Mouse (Mus musculus): ENCODE results near the gene Troap.
"Not testable (repeated sequence)": the region's sequence is repeated elsewhere in the genome, so short reads cannot be mapped to it uniquely, and the experiment has no call there.

The Troap gene

GRCm38 (mm10) chr15:99039996-99040919 lies 34.1 kb upstream of the Troap start:
- in situ Hi-C loops (cut with MboI, MseI) = no loop called here

DNA sequence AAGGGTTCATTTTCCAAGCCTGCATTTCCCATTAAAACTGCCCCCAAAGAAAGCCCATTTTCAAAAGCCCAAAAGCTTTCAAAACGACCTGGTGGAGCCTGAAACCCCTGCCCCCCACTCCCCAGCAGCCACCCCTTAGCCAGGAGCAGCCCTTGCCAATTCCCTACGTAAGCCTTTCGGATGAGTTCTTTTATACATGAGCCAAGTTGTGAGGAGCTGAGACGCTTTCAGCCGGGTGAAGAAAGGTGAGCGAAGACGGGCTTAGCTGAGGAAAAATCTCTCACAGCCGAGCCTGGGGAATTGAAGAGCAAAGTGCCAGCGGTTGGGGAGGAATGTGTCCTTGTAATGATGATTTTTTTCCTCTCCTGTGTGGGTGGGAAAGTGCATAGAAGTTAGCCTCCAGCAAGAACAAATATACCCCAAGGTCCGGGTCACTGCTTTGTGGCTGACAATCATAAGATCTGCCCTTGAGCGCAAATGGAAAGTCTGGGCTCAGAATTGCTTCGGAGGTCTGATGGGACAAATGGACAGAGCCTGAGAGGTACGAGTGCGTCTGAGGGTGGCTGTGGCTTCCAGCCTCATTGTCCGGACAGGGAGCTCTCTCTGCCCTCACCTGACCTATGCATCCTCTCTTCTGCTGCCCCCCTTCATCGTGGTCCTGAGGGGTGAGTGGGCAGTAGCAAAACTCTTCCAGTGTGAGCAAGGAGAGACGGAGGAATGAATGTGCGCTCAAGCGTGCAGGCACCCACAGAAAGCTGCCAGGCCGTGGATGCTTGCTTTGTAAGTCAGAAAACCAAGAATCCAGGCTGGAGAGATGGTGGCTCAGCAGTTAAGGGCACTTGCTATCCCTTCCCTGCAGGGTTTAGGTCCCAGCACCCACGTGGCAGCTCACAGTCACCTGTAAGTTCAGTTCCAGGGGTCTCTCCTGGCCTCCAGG lies 33.2 kb upstream of the Troap start:
- in situ Hi-C loops (cut with MboI, MseI) = no loop called here

- in situ Hi-C loops (cut with MboI, MseI) = no loop called here
These were observed 32.0 kb upstream of the Troap start for GRCm38 (mm10) chr15:99042334-99042733.

GRCm38 (mm10) chr15:99044854-99045253 lies 29.5 kb upstream of the Troap start:
- in situ Hi-C loops (cut with MboI, MseI) = no loop called here

GRCm38 (mm10) chr15:99045734-99046133 lies 28.6 kb upstream of the Troap start:
- in situ Hi-C loops (cut with MboI, MseI) = not testable (repeated sequence)

DNA sequence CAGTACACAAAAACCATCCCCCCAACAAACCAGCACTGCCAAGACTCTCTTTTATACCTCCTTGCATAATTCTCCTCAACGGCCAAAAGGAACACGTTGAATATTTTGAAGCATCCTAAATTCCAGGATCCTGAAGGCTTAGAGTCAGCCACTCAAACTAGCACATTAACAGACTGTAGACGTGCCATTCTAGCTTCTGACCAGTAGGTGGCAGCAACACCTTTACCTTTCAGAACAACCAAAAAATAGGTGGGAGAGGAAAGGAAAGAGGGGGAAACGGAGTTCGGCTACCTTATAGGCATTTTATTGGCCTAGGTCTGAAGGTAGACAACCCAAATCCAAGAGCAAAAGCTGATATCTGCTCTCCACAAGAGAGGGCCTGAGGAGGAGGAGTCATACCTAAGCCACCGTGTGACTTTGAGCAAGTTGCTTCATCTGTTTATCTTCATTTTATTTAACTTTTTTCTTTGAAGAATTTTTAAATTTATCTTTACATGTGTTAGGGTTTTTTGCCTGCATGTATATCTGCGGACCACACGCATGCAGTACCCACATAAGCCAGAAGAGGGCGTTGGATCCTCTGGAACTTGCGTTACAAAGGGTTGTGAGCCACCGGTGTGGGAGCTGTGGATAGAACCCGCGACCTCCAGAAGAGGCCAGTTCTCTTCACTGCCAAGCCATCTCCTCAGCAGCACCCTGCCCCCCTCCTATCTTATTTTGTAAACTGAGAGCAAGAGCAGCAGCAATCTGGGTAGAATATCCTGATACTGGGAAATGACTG lies 24.7 kb upstream of the Troap start:
- in situ Hi-C loops (cut with MboI, MseI) = no loop called here

- in situ Hi-C loops (cut with MboI, MseI) = no loop called here
These were observed 21.0 kb upstream of the Troap start for GRCm38 (mm10) chr15:99053373-99053772.

- in situ Hi-C loops (cut with MboI, MseI) = no loop called here
These were observed 19.3 kb upstream of the Troap start, which contains the start of gene Prph for GRCm38 (mm10) chr15:99055040-99055439. Prph (plus strand) TSS chr15:99055174.

GRCm38 (mm10) chr15:99055511-99055961 lies 18.8 kb upstream of the Troap start:
- in situ Hi-C loops (cut with MboI, MseI) = no loop called here

DNA sequence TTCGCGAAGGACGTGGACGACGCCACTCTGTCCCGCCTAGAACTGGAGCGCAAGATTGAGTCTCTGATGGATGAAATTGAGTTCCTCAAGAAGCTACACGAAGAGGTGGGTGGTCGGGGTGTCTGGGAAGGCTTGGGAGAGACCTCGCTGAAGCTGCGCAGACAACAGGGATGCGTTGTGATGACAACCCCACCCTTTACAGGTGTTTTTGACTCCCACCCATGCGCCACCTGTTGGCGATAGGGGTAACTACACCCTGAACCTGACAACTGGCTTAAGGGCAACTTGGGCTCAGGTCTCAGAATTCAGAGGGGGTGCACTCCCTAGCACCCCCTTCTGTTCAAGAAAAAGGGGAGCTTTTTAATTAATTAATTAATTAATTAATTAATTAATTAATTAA lies 18.0 kb upstream of the Troap start:
- in situ Hi-C loops (cut with MboI, MseI) = no loop called here

- in situ Hi-C loops (cut with MboI, MseI) = no loop called here
These were observed 8.7 kb upstream of the Troap start for GRCm38 (mm10) chr15:99065557-99066165.

DNA sequence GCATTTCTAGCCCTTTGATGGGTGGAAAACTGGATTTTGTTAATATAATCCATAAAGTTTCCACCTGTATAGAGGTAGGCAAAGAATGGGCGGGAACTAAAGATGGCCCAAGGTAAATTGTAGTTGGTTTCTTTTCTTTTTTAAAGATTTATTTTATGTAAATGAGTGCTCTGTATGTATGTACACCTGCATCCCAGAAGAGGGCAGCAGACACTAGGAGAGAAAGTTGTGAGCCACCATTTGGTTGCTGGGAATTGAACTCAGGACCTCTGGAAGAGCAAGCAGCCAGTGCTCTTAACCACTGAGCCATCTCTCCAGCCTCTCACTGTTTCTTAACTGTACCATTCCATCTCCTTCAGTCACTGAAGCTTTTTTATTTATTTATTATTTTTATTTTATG lies 2.4 kb upstream of the Troap start:
- in situ Hi-C loops (cut with MboI, MseI) = no loop called here

GRCm38 (mm10) chr15:99074600-99075333 lies 392 bp downstream of the Troap start:
- in situ Hi-C loops (cut with MboI, MseI) = no loop called here

GRCm38 (mm10) chr15:99076011-99076410 lies 1.6 kb downstream of the Troap start:
- in situ Hi-C loops (cut with MboI, MseI) = not testable (repeated sequence)

DNA sequence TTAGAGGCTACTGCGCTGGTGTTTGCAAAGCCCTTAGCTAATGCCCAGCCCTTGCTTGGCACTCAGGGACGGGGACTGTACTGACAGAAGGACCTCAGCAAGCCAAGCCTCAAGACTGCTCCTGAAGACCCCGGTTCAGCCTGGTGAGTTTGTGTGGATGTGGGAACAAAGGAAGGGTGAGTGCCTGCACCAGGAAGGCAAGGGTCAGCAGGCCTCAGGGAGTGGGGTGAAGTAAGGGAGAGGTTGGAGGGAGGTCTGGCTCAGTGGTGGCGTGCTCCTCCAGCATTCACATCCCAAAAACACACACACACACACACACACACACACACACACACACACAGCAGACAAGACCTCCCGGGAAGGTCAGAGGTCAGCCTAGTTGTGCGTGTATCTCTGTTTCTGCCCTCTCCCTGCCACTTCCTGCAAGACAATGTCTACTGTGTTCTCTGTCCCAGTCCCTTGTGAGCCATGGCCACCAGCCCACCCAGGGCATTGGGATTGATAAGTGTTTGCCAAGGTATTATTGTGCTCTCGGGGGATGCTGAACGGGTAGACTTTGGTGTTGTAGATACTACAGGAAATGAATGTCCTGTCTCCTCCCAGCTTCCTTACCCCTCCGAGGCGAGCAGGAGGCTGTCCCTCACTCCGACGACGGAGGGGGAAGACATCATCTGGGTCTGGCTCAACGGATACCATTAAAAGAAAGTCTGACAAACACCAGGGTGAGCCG lies 4.0 kb downstream of the Troap start:
- in situ Hi-C loops (cut with MboI, MseI) = no loop called here

DNA sequence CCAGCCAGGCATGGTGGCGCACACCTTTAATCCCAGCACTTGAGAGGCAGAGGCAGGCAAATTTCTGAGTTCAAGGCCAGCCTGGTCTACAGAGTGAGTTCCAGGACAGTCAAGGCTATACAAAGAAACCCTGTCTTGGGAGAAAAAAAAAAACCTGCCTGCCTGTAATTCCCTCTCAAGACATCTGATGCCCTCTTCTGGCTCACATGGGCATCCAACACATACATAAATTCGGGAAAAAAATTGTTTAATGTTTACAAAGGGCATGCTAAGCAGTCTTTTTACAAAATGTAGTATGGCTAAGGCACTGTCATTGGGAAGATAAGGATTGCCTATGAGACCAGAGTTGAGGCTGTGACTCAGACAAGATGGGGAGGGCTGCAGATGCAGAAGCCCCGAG lies 5.4 kb downstream of the Troap start:
- in situ Hi-C loops (cut with MboI, MseI) = no loop called here

- in situ Hi-C loops (cut with MboI, MseI) = no loop called here
These were observed 7.9 kb downstream of the Troap start for GRCm38 (mm10) chr15:99082322-99082721.

DNA sequence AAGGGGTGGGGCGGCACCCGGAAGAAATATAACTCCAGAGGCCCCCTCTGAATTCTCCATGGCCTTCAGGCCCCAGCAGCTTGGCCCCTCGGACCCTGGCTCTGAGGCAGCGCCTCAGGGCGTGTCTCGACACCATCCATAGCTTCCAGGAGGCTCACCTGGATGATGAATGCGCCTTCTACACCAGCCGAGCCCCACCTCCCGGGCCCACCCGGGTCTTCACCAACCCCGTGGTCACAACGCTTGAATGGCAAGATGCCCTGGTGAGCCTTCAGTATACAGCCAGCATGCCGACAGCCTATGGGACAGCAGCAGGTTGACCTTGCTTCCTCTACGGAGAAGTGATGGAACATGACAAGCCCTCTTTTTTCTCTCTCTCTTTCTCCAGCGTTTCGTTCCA lies 8.5 kb downstream of the Troap start:
- in situ Hi-C loops (cut with MboI, MseI) = no loop called here

DNA sequence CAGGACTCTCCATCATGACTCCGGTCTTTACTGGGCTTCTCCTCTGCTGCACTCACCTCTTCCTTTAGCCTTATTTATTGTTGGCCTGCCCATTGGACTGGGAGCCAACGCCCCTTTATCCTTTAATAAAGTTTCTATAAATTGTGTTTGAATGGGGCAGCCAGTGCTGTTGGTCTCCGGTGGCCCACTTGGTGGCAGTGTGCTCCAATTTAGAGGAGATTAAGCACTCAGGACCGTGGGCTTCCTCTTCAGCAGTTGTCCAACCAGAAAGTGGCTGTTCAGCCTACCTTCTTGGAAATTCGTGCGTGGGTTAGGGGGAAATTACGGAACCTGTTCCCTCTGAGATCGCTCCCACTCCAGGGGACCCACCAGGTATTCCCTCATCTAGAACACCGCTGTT lies 8.9 kb downstream of the Troap start:
- in situ Hi-C loops (cut with MboI, MseI) = no loop called here

Data from T-helper 2 cell (primary cell).